Mouse (Mus musculus) kidney, adult 2 months (tissue): ENCODE results near the gene Nudt4.

Source experiments
- CTCF ChIP-seq: fragments of 200-500 bp; conservative IDR thresholded peaks from 2 replicates; pipeline ENCODE4 v1.5.1; 2011; ENCODE audit warnings: low read depth, mild to moderate bottlenecking, control low read depth, low read length, moderate library complexity, mixed read lengths; ENCODE audit not compliant: insufficient read depth, insufficient read length
- POLR2A ChIP-seq: fragments of 200-500 bp; IDR thresholded peaks from one replicate; pipeline ENCODE4 v1.6.1; 2011; ENCODE audit warnings: low read depth, low read length, control low read depth

DNA sequence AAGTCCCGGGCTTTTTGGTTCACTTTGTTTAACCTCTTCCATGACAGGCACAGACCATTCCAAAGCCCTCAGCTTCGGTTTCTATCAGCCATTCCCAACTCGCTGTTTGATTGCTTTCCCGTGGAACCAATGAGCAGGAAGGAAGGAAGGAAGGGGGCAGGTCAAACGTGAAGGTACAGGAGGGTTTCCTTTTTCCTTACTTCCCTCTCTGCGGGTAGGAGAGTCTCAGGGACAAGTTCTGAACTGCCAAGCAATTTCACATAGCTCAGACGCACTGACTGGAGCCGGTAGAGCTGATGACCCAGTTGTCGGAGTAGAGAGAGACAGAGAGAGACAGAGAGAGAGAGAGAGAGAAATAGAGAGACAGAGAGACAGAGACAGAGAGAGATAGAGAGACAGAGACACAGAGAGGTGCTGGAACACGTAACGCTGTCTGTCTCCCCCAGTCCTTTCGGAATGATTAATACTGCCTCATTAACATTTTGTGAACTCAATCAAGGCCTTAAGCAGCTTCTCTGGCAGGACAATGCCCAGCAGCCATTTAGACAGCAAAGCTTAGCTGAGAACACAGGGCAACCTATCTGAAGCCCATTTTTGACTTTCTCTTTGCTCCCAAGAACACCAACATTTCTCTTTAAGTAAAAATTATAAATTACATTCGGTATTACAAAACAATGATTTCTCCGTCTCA lies 13.1 kb upstream of the Nudt4 start:
- TF ChIP-seq CTCF (no peak), POLR2A (no peak)
